Mouse (Mus musculus) midbrain, embryonic 11.5 days (tissue): ENCODE measurements around the gene Igfbp3. TPM values are rescaled to one million over a fixed set of nuclear protein-coding genes. Genes with fewer than 3 reads are reported as not detected.

Source experiments
- ATAC-seq: fragments of 200-750 bp; cut with Nextera tagmentation; 2 replicates; pipeline ENCODE4 v1.8.0; 2017; ENCODE audit warnings: moderate TSS enrichment, moderate library complexity; ENCODE audit not compliant: low FRiP score
- DNase-seq: peaks from one replicate; pipeline ENCODE4 v3.0.0; 2015; ENCODE audit warnings: low spot score; ENCODE audit errors: missing footprints
- H3K27ac ChIP-seq: fragments of 300-500 bp; sonication (generic); 2 replicates; pipeline ENCODE4 v1.5.1; 2014; ENCODE audit warnings: low read depth, low read length
- H3K27me3 ChIP-seq: fragments of 300-500 bp; sonication (generic); 2 replicates; pipeline ENCODE4 v1.6.1; 2014; ENCODE audit warnings: mild to moderate bottlenecking, low read length, moderate library complexity, mixed read lengths; ENCODE audit not compliant: control insufficient read depth, insufficient read depth
- H3K36me3 ChIP-seq: fragments of 300-500 bp; sonication (generic); 2 replicates; pipeline ENCODE4 v1.6.1; 2014; ENCODE audit warnings: mild to moderate bottlenecking, low read length, moderate library complexity, mixed read lengths; ENCODE audit not compliant: control insufficient read depth, insufficient read depth
- H3K4me1 ChIP-seq: fragments of 300-500 bp; sonication (generic); 2 replicates; pipeline ENCODE4 v1.6.1; 2014; ENCODE audit warnings: low read length; ENCODE audit not compliant: control insufficient read depth, insufficient read depth
- H3K4me2 ChIP-seq: fragments of 300-500 bp; sonication (generic); 2 replicates; pipeline ENCODE4 v1.6.1; 2014; ENCODE audit warnings: mild to moderate bottlenecking, moderate library complexity
- H3K4me3 ChIP-seq: fragments of 300-500 bp; sonication (generic); 2 replicates; pipeline ENCODE4 v1.5.1; 2014; ENCODE audit warnings: low read depth, low read length
- H3K9ac ChIP-seq: fragments of 300-500 bp; sonication (generic); 2 replicates; pipeline ENCODE4 v1.6.1; 2014; ENCODE audit warnings: low read length
- H3K9me3 ChIP-seq: fragments of 300-500 bp; sonication (generic); 2 replicates; pipeline ENCODE4 v1.6.1; 2016; ENCODE audit warnings: low read length; ENCODE audit not compliant: control insufficient read depth
- WGBS: fragments of 180-500 bp; shearing (Covaris S2); extraction: QIAGEN DNeasy Blood & Tissue Kit; methylation state at CpG from one replicate; pipeline ENCODE4 v1.1.7; 2014; 5-methylcytosine and 5-hydroxymethylcytosine counted together
- polyA plus RNA-seq: library from polyadenylated mRNA; unstranded; fragments of >200 nt; fragmentation: Nextera tagmentation; extraction: Ambion mirVana; gene quantifications from 2 replicates; pipeline ENCODE4 v1.2.1, GENCODE M21; 2014

Gene Igfbp3
- polyA plus RNA-seq, 1 experiment from 2014 or later, result 6.2 TPM

DNA sequence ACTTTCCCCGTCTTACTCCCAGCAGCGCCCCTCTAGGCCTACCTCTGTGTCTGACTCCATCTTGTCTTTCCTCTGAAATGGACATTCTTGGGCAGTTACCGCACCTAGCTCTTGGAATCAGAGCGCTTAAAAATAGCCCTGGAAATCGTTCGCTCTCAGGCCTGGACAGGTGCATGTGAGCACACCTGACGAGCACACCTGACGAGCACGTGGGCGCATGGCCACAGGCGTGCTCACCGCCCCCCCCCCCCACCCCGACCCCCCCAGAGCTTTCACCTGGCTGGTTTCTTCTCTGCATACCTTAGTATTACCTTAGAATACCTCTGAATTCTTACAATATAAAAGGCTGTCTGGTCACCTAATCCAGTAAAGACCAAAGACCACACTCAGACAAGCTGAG is 25.3 kb downstream of the Igfbp3 start, which contains the start of gene Gm11985:
TSS of gene Gm11985 (minus strand) at position 101 of the 400 bp plus-strand sequence.
- Histone ChIP-seq H3K27me3 (no peaks in the 10 kb centered on the region), H3K9me3 (no peaks in the 10 kb centered on the region), H3K27ac (no peak within 1 kb of the TSS), H3K4me2 (no peak within 1 kb of the TSS), H3K4me1 (no peaks in the 10 kb centered on the region), H3K4me3 (no peak within 1 kb of the TSS), H3K36me3 (no peaks in the 10 kb centered on the region), H3K9ac (no peak within 1 kb of the TSS)
- 92% methylated on average over 11 of the region's 13 CpGs for WGBS
- ATAC-seq, result no peak
- DNase-seq, result no peak

DNA sequence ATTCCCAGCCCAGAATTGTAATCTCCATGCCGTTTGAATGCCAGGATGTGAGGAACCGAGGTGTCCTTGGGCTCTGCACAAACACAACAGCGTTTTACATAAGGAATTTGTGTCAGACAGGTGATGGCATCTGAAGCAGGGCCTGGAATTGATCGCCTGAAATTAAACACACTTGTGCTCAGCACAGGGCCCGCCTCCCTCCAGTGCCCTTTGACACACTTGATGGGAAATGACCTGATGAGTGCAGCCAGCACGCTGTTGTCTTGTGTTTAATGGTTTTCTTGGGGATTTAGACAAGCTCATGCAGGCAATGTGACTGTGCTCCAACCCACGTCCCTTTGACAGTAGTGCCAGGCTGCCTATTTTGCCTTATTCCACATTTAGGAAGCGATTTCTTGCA is 26.3 kb downstream of the Igfbp3 start:
- H3K9me3 ChIP-seq, result no peaks in the 10 kb centered on the region
- no peak for ATAC-seq
- peaks cover 4% of the 10 kb centered on the region; the same call in 1 of the 2 replicates for H3K4me1 ChIP-seq
- DNase-seq, result no peak
- no peaks in the 10 kb centered on the region for H3K27me3 ChIP-seq
- no peak overlapping the region for H3K27ac ChIP-seq
- 62% methylated on average over 8 of the region's 8 CpGs for WGBS
- H3K9ac ChIP-seq, result no peak overlapping the region
- no peaks in the 10 kb centered on the region for H3K36me3 ChIP-seq
- H3K4me3 ChIP-seq, result no peak overlapping the region
- H3K4me2 ChIP-seq, result no peak overlapping the region

DNA sequence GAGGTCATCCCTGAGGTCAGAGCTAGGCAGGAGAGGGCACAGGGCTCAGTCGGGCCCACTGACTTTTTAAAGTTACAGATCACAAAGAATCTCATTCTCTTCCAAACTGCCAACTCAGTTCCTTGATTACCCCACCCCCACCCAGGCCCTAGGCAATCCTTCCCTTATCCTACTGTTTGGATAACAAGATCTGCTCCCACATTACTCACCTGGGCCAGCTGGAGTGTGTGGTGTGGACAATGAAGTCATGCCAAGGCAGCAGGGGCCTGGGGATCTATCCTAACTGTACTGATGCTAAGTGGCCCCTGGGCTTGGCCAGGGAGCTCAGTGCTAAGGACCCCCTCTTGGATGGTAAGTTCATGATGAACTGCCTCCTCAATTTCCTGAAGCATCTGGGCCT is 29.3 kb downstream of the Igfbp3 start:
- H3K9ac ChIP-seq, result no peak overlapping the region
- no peaks in the 10 kb centered on the region for H3K27me3 ChIP-seq
- no peak for ATAC-seq
- no peak overlapping the region for H3K4me2 ChIP-seq
- no peak for DNase-seq
- H3K27ac ChIP-seq, result no peak overlapping the region
- no peaks in the 10 kb centered on the region for H3K9me3 ChIP-seq
- WGBS, result 29% methylated on average over 1 of the region's 1 CpGs
- no peak overlapping the region for H3K4me3 ChIP-seq
- H3K36me3 ChIP-seq, result no peaks in the 10 kb centered on the region
- H3K4me1 ChIP-seq, result peaks cover 13% of the 10 kb centered on the region

DNA sequence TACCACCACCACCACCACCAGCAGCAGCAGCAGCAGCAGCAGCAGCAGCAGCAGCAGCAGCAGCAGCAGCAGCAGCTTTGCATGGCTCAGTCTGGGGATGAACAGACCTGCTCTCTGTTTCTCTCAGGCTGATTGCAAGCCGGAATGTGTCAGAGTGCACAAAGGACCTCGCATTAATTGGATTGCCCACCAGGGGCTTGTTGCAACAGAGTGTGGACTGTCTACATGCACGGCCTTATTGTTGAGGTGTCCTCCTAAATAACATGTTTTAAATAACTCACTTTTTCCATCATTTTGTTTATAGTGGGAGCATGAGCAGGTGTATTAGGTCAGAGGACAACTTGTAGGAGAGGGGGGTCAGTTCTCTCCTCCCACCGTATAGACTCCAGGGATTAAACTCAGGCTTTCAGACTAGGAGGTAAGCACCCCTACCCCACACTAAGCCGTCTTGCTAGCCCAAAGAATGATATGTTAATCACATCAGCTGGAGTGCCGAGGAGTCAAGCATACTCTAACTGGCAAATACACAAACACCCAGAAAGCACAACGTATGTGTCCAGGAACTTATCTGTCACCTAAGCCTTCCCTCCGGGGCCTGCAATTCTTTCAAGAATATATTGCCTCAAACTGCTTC is 31.2 kb downstream of the Igfbp3 start:
- no peaks in the 10 kb centered on the region for H3K36me3 ChIP-seq
- no peak overlapping the region; the same call in 1 of the 2 replicates for H3K27ac ChIP-seq
- no peaks in the 10 kb centered on the region for H3K27me3 ChIP-seq
- DNase-seq (peak; percentile 92), ATAC-seq (peak; percentile 87)
- H3K4me1 ChIP-seq, result peaks cover 13% of the 10 kb centered on the region
- no peaks in the 10 kb centered on the region for H3K9me3 ChIP-seq
- H3K4me3 ChIP-seq, result no peak overlapping the region
- H3K9ac ChIP-seq, result no peak overlapping the region
- WGBS, result 9% methylated on average over 8 of the region's 8 CpGs
- 0 out of 2 replicates have a peak overlapping the region, but pooled peaks have one; percentile 9 for H3K4me2 ChIP-seq

DNA sequence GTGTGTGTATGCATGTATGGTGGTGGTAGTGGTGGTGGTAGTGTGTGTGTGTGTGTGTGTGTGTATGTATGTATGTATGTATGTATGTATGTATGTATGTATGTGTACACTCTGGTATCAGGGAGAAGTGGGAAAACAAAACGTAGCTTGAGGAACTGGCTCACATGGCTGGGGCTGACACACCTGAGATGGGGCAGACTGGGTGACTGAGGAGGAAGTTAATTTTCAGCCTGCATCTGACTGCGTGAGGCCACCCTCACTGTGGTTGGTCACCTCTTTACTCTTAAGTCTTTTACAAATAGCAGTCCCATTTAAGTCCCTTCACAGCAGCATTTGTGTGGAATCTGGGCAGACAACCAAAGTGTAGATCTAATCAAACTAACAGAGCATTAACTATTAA is 34.4 kb downstream of the Igfbp3 start:
- H3K27ac ChIP-seq, result no peak overlapping the region
- no peak overlapping the region for H3K4me2 ChIP-seq
- H3K4me3 ChIP-seq, result no peak overlapping the region
- no peaks in the 10 kb centered on the region for H3K9me3 ChIP-seq
- peaks cover 13% of the 10 kb centered on the region for H3K4me1 ChIP-seq
- ATAC-seq, result no peak
- no peak overlapping the region for H3K9ac ChIP-seq
- DNase-seq, result peak; percentile 37
- H3K36me3 ChIP-seq, result no peaks in the 10 kb centered on the region
- 91% methylated on average over 2 of the region's 2 CpGs for WGBS
- no peaks in the 10 kb centered on the region for H3K27me3 ChIP-seq

DNA sequence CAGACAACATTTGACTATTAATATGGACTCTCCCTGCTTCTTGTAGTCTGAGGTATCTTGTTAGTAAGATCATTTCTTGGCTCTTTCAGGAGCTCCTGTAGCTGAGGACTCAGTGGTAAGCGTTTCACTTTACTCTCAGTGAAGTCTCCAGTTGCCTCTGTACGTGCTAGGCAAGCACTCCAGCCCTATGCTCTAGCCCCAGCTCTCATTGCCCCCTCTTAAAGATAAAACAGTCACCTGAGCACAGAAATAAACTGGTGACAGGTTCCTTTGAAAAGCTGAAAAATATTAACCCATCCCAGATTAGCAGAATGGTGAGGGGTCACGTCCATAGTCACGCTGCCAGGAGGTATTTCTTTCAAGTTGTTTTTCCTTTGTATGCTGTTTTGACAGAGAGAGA is 35.0 kb downstream of the Igfbp3 start:
- Histone ChIP-seq H3K9me3 (no peaks in the 10 kb centered on the region), H3K9ac (no peak overlapping the region), H3K27me3 (no peaks in the 10 kb centered on the region), H3K27ac (no peak overlapping the region), H3K4me1 (peaks cover 13% of the 10 kb centered on the region), H3K36me3 (no peaks in the 10 kb centered on the region), H3K4me3 (no peak overlapping the region), H3K4me2 (no peak overlapping the region)
- 81% methylated on average over 4 of the region's 4 CpGs for WGBS
- ATAC-seq (no peak), DNase-seq (peak; percentile 26)

DNA sequence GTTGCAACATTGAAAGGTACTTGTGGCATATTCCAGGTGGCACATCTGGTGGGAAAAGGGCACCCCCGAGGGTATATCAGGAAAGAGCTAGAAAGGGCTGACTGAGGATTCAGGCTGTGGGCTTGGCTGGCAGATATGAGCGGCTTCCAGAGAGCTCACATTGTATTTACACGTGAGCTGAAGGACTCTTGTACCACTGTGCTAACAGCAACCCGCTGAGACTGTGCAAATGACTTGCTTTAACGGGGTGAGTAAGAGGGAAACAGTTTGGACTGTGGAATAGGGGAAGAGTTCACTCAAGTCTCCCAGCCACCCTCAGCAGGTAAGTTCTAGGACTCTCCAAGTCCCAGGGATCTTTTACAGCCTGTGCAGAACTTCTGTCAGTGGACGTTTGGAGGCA is 40.1 kb downstream of the Igfbp3 start:
- no peak overlapping the region for H3K4me3 ChIP-seq
- H3K36me3 ChIP-seq, result no peaks in the 10 kb centered on the region
- no peak overlapping the region for H3K27ac ChIP-seq
- H3K27me3 ChIP-seq, result no peaks in the 10 kb centered on the region
- no peak for ATAC-seq
- no peaks in the 10 kb centered on the region for H3K4me1 ChIP-seq
- no peak for DNase-seq
- H3K4me2 ChIP-seq, result no peak overlapping the region
- no peak overlapping the region for H3K9ac ChIP-seq
- no peaks in the 10 kb centered on the region for H3K9me3 ChIP-seq
- WGBS, result 81% methylated on average over 6 of the region's 6 CpGs

DNA sequence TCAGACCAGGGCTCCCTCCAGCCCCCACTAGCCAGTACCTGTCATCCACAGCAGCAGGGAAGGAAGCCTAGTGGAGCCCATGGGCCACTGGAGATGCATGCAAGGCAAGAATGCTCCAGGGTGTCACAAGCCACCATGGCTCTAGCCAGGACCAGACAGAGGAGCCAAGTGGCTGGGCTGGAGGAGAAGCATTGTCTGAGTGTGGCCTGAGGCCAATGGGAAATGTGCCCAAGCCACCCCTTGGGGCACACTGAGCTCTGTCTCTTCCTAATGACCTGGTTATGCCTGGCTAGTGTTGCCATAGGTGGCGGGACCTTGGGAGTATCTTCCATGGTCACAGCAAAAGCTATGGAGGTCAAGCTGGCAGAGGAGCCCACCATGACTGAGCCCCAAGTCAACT is 44.1 kb downstream of the Igfbp3 start:
- DNase-seq, result no peak
- Histone ChIP-seq H3K4me1 (no peaks in the 10 kb centered on the region), H3K4me2 (no peak overlapping the region), H3K27me3 (no peaks in the 10 kb centered on the region), H3K27ac (no peak overlapping the region), H3K36me3 (no peaks in the 10 kb centered on the region), H3K9me3 (no peaks in the 10 kb centered on the region), H3K9ac (no peak overlapping the region), H3K4me3 (no peak overlapping the region)
- 100% methylated on average over 1 of the region's 1 CpGs for WGBS
- no peak; the same call in 1 of the 2 replicates for ATAC-seq

DNA sequence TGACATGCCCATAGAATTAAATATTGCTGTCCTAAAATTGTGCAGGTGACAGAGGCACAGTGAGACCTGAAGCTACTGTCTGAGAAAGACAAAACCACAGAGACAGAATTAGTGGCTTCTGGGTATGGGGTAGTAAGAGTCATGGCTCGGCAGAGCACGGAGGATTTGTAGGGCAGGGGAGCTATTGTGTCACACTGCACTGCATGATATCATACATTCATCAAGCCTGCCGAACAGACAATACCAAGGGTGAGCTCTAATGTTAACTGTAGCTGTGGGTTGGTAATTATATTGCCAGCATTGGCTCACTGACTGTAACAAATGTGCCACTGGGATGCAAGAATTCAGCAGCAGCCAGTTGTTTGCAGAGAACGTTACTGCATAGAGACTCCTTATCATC is 49.3 kb downstream of the Igfbp3 start:
- no peak for ATAC-seq
- WGBS, result 67% methylated on average over 4 of the region's 4 CpGs
- Histone ChIP-seq H3K4me3 (no peak overlapping the region), H3K36me3 (no peaks in the 10 kb centered on the region), H3K27me3 (no peaks in the 10 kb centered on the region), H3K9ac (no peak overlapping the region), H3K4me1 (peaks cover 10% of the 10 kb centered on the region), H3K27ac (no peak overlapping the region), H3K4me2 (no peak overlapping the region), H3K9me3 (no peaks in the 10 kb centered on the region)
- DNase-seq, result no peak
